In genomic region chr8:123800867-123801266, GRCm38 (mm10) we compare ENCODE assay signal across 29 mouse cellular contexts. TPM values are rescaled to one million over a fixed set of nuclear protein-coding genes. Genes with fewer than 3 reads are reported as not detected.
DNase-seq lines count a peak whose midpoint lies in the region; ATAC-seq and TF ChIP-seq lines count a peak whose summit lies in the region.
"Had no signal": no experiment of that assay in that cellular context is flagged by ENCODE, and none has a peak within 500 bp of the region (broad histone marks: within the 10 kb centered on the region; RNA-seq: fewer than 3 reads in every experiment).

No protein-coding gene starts in this region.

- no peaks in the 10 kb centered on the region for H3K27me3 ChIP-seq in midbrain, postnatal 0 days (ENCODE audit: insufficient read depth, low read length)
- no peaks in the 10 kb centered on the region for H3K27me3 ChIP-seq in midbrain, embryonic 14.5 days (ENCODE audit: control insufficient read depth, insufficient read depth, low read length)
- H3K27me3 ChIP-seq: forebrain, embryonic 13.5 days; hindbrain, embryonic 12.5 days; liver, embryonic 15.5 days; midbrain, embryonic 15.5 days; stomach, embryonic 15.5 days had no signal

- no peaks in the 10 kb centered on the region for H3K4me1 ChIP-seq in midbrain, postnatal 0 days (ENCODE audit: insufficient read depth, low read length)
- H3K4me1 ChIP-seq in midbrain, embryonic 14.5 days (ENCODE audit: control insufficient read depth, insufficient read depth, low read length) = no peaks in the 10 kb centered on the region
- H3K4me1 ChIP-seq: stomach, embryonic 15.5 days had no signal

- no peak overlapping the region for H3K9ac ChIP-seq in midbrain, postnatal 0 days (replicated peaks; ENCODE audit: low read length, poor library complexity, severe bottlenecking)
- H3K9ac ChIP-seq in midbrain, embryonic 14.5 days (replicated peaks; ENCODE audit: low read length) = no peak overlapping the region
- H3K9ac ChIP-seq: forebrain, embryonic 13.5 days; hindbrain, embryonic 12.5 days; liver, embryonic 15.5 days; midbrain, embryonic 15.5 days; stomach, embryonic 15.5 days had no signal

- TF ChIP-seq CTCF in layer of hippocampus, adult 2 months (conservative IDR thresholded peaks at IDR 0.05) = 0 out of 2 replicates have a peak, but pooled peaks have one; percentile 7
- 0 out of 2 replicates have a peak, but pooled peaks have one; percentile 15 for TF ChIP-seq CTCF in midbrain, postnatal 0 days (IDR thresholded peaks at IDR 0.05)

- H3K9me3 ChIP-seq in midbrain, postnatal 0 days (ENCODE audit: low read length) = no peaks in the 10 kb centered on the region
- no peaks in the 10 kb centered on the region for H3K9me3 ChIP-seq in midbrain, embryonic 14.5 days (ENCODE audit: control insufficient read depth, low read length)
- H3K9me3 ChIP-seq: forebrain, embryonic 13.5 days; heart, embryonic 10.5 days; hindbrain, embryonic 12.5 days; liver, embryonic 15.5 days; midbrain, embryonic 15.5 days; stomach, embryonic 15.5 days had no signal

- H3K36me3 ChIP-seq in midbrain, postnatal 0 days (ENCODE audit: insufficient read depth, low read length) = no peaks in the 10 kb centered on the region
- H3K36me3 ChIP-seq in midbrain, embryonic 14.5 days (ENCODE audit: control insufficient read depth, insufficient read depth, low read length) = no peaks in the 10 kb centered on the region
- H3K36me3 ChIP-seq: heart, embryonic 10.5 days; hindbrain, embryonic 12.5 days; liver, embryonic 15.5 days; midbrain, embryonic 15.5 days; stomach, embryonic 15.5 days had no signal

- no peak for ATAC-seq in midbrain, postnatal 0 days (ENCODE audit: low FRiP score)
- ATAC-seq in midbrain, embryonic 14.5 days (ENCODE audit: low FRiP score, low TSS enrichment) = no peak
- ATAC-seq: CD4-positive, CD25-positive, alpha-beta regulatory T cell, adult 4 months; forebrain, embryonic 13.5 days; hindbrain, postnatal 0 days; intestine, embryonic 16.5 days; midbrain, embryonic 15.5 days had no signal

- H3K27ac ChIP-seq in layer of hippocampus, adult 2 months = no peak overlapping the region
- H3K27ac ChIP-seq in midbrain, postnatal 0 days (ENCODE audit: low read depth, low read length) = no peak overlapping the region
- H3K27ac ChIP-seq in midbrain, embryonic 14.5 days (replicated peaks; ENCODE audit: low read depth, low read length) = no peak overlapping the region
- H3K27ac ChIP-seq: forebrain, embryonic 13.5 days; heart, embryonic 10.5 days; hindbrain, embryonic 12.5 days; hindbrain, postnatal 0 days; midbrain, embryonic 15.5 days; stomach, embryonic 15.5 days had no signal

- no peak overlapping the region for H3K4me3 ChIP-seq in layer of hippocampus, adult 2 months
- H3K4me3 ChIP-seq in midbrain, postnatal 0 days (ENCODE audit: low read depth, low read length) = no peak overlapping the region
- H3K4me3 ChIP-seq in midbrain, embryonic 14.5 days (replicated peaks; ENCODE audit: low read depth, low read length) = no peak overlapping the region
- H3K4me3 ChIP-seq: forebrain, embryonic 13.5 days; heart, embryonic 10.5 days; hindbrain, embryonic 12.5 days; liver, embryonic 15.5 days; midbrain, embryonic 15.5 days; stomach, embryonic 15.5 days had no signal

- no peak overlapping the region for H3K4me2 ChIP-seq in midbrain, postnatal 0 days (ENCODE audit: low read depth, low read length, poor library complexity, severe bottlenecking)
- H3K4me2 ChIP-seq in midbrain, embryonic 14.5 days (ENCODE audit: low read length) = no peak overlapping the region
- H3K4me2 ChIP-seq: forebrain, embryonic 13.5 days; hindbrain, embryonic 12.5 days; liver, embryonic 15.5 days; midbrain, embryonic 15.5 days; stomach, embryonic 15.5 days had no signal

- no peak for DNase-seq in layer of hippocampus, adult 2 months (ENCODE audit: low spot score in 2 of 2)
- DNase-seq in layer of hippocampus, adult 9-10 months (ENCODE audit: low spot score) = no peak
- no peak for DNase-seq in midbrain, postnatal 0 days (ENCODE audit: low spot score)
- no peak for DNase-seq in midbrain, embryonic 14.5 days
- DNase-seq in R1 (ENCODE audit: low read depth, low spot score) = peak; percentile 82
- DNase-seq in thymus, postnatal 25 days = no peak
- no peak for DNase-seq in gastrocnemius, postnatal 4 days (ENCODE audit: low spot score in 2 of 2)
- DNase-seq: adrenal gland, postnatal 36 days; cerebellum, adult 9-10 months; cerebellum, postnatal 36 days; gastrocnemius, postnatal 14 days; heart, adult 11 months; heart, postnatal 36 days; kidney, postnatal 25 days; layer of hippocampus, postnatal 36 days; left cerebral cortex, postnatal 4 days; right cerebral cortex, postnatal 25 days; thymus, adult 2 months; thymus, postnatal 4 days had no signal

- 93% methylated on average over 7 of the region's 7 CpGs for WGBS in midbrain, postnatal 0 days
- WGBS in midbrain, embryonic 14.5 days = 96% methylated on average over 7 of the region's 7 CpGs

RNA-seq across cellular contexts. Expression of gene Rab4a, which starts 4.9 kb away (rescaled TPM):
- total RNA-seq in layer of hippocampus, adult 2 months (2021) = 10 to 100 TPM; 41.8 to 48.0 TPM
- total RNA-seq in midbrain, postnatal 0 days (2014; rRNA removed) = 54.2 and 59.8 TPM in 2 replicates
- polyA plus RNA-seq in midbrain, postnatal 0 days (2015; fragmentation: Nextera tagmentation; extraction: Ambion mirVana) = 97.7 and 101 TPM in 2 replicates
- 69.8 and 75.8 TPM in 2 replicates for polyA plus RNA-seq in midbrain, embryonic 14.5 days (2014; fragmentation: Nextera tagmentation; extraction: Ambion mirVana)
- 10 to 100 TPM; 14.2 to 14.3 TPM for total RNA-seq in gastrocnemius, postnatal 4 days (2021)
- total RNA-seq: neutrophil, adult 5-6 weeks had no signal

RNA-seq across cellular contexts. Expression of gene Ccsap, which starts 59.1 kb away (rescaled TPM):
- 10 to 100 TPM; 62.3 to 62.7 TPM for total RNA-seq in layer of hippocampus, adult 2 months (2021)
- total RNA-seq in midbrain, postnatal 0 days (2014; rRNA removed) = 9.9 and 16.3 TPM in 2 replicates
- polyA plus RNA-seq in midbrain, postnatal 0 days (2015; fragmentation: Nextera tagmentation; extraction: Ambion mirVana) = 5.2 and 5.5 TPM in 2 replicates
- 4.5 and 4.6 TPM in 2 replicates for polyA plus RNA-seq in midbrain, embryonic 14.5 days (2014; fragmentation: Nextera tagmentation; extraction: Ambion mirVana)
- 1 to 10 TPM; 3.5 to 4.9 TPM for total RNA-seq in gastrocnemius, postnatal 4 days (2021)
